Mouse (Mus musculus) heart, postnatal 36 days (tissue): ENCODE measurements around the gene S100b. TPM values are rescaled to one million over a fixed set of nuclear protein-coding genes. Genes with fewer than 3 reads are reported as not detected.

Experiments
- DNase-seq, 2 experiments: peaks; one replicate each; pipeline ENCODE4 v3.0.0; 2021 to 2022
- intact Hi-C: fragments of 180-260 bp; cut with DNase I; formaldehyde crosslinking; loops from one replicate; pipeline ENCODE4 v1.15.1; 2025
- microRNA-seq, 2 experiments: library from miRNA; unstranded; fragments of <30 nt; microRNA quantifications; one replicate each; pipeline ENCODE4 v1.2.0; 2021; ENCODE audit warnings: borderline number of aligned reads in 2 of 2
- total RNA-seq, 2 experiments: library from RNA; stranded (reverse); gene quantifications; 2 replicates each; pipeline ENCODE4 v1.2.3; 2021

S100b gene
- total RNA-seq, 2 experiments from 2014 or later = 1.4 to 1.6 TPM

- intact Hi-C loops = no loop called here
- DNase-seq = no peak
Observed at GRCm38 (mm10) chr10:76259566-76260232, 6.0 kb downstream of the S100b start.

- intact Hi-C loops = no loop called here
- no peak for DNase-seq
Observed at GRCm38 (mm10) chr10:76260358-76261059, 6.9 kb downstream of the S100b start.

DNA sequence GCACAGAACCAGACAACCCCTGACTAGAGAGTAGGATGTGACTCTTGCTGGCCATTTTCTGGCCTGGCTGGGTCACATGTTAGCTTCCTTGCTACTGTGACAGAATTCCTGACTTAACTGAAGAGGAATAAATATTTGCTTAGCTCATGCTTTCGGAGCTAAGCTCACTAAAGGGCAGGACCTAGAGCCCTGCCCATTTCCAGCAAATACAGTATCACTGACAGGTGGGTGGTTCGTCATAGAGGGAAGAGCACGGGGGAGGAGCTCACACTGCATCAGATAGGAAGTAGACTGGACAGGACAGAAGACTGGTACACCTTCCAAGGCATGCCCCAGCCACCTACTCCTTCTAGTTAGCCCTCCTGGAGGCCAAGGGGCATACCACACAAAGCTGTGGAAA, 7.8 kb downstream of the S100b start:
- DNase-seq = no peak
- intact Hi-C loops = no loop called here

GRCm38 (mm10) chr10:76262431-76262830, 8.8 kb downstream of the S100b start:
- DNase-seq = no peak
- intact Hi-C loops = no loop called here

- intact Hi-C loops = no loop called here
- DNase-seq = peak in 1 of 2 experiments; percentile 29
Observed at GRCm38 (mm10) chr10:76271238-76271637, 17.6 kb downstream of the S100b start.

- no peak for DNase-seq
- intact Hi-C loops = no loop called here
Observed at GRCm38 (mm10) chr10:76275256-76275655, 21.6 kb downstream of the S100b start.

GRCm38 (mm10) chr10:76278541-76279097, 25.0 kb downstream of the S100b start:
- intact Hi-C loops = no loop called here
- DNase-seq = no peak

DNA sequence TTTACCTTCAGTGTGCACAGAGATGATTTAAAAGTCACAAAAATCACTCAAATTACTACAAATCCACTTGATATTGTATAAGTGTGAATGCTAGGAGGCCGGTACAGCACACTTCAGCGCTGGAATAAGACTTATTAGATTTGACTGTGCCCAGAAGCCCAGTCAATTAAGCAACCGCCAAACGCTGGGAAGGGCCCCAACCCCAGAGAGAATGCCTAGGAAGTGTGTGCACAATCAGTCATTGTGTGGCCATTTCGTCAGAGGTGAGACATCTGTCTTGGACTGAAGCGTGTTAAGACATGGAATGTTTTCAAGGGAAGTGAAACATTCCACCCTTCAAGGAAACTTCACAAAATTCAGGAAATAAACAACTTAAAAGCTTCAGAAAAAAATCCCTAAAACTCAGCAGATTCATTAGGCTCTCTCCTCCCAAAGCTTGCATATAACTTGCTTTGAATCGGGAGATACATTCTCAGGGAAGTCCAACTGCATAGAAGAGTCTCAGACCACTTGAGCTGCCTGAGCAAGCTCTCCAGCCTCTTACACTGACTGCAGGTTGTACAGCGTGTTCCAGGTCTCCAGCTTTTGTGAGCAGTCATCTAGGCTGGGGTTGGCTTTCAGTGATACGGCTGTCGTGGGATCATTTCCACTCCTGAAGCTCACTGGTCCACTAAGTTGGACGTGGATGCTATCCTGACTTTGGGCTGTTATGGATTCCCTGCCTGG, 34.8 kb downstream of the S100b start:
- no peak for DNase-seq
- intact Hi-C loops = no loop called here

DNA sequence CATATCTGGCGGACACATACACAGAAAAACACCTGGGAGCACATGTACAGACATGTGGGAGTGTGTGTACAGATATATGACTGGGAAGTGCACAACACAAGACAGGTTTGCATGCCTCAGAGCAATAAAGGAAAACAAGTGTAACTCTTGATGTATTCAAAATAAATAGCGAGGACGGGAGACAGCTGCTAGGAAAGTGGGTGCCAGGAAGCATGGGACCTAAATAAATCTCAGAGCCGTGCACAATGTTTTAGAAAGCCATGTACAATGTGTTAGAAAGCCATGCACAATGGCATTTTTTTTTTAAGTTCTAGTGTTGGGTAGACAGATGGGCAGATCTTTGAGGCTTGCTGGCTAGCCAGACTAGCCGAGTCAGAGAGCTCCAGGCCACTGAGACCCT, 35.4 kb downstream of the S100b start:
- intact Hi-C loops = no loop called here
- DNase-seq = no peak

DNA sequence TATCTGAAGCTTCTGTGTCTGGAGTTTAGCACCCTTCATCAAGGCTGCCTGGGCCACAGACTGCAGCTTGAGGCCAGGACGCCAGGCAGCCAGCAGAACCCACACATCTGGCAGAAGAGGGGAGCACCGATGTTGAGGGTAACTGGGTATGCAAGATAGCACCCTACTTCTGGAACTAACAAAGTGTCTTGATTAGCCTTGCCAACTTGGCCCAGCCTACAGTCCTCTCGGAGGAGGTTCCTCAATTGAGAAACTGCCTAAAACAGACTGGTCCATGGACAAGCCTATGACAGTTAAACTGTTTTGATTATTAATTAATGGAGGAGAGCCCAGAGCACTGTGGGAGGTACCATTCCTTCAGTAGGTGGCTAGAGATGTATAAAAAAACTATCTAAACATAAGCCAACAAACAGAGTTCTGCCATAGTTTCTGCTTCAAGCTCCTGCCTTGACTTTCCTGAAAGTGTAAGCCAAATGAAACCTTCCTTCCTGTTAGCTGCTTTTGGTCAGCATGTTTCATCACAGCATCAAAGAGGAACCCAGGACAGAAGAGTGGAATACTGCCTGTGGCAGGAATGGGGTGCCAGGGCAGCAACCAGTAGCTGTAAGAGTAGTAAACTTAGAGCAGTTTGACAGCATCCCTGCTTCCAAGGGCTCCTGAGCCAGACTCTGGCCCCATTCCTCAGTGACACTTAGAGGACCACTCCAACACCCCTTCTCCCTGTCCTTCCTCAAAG, 36.5 kb downstream of the S100b start:
- DNase-seq = no peak
- intact Hi-C loops = no loop called here

DNA sequence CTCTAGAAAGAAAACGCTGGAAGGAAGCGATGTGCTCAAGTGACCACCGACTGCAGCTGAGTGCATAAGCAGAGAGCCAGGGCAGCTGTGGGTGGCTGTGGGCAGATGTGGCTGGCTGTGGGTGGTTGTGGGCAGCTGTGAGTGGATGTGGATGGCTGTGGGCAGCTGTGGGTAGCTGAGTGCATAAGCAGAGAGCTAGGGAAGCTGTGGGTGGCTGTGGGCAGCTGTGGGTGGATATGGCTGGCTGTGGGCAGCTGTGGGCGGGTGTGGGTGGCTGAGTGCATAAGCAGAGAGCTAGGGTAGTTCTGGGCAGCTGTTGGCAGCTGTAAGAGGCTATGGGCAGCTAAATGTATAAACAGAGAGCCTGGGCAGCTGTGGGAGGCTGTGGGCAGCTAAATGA, 39.6 kb downstream of the S100b start:
- DNase-seq = no peak
- intact Hi-C loops = no loop called here

GRCm38 (mm10) chr10:76300133-76300532, 46.5 kb downstream of the S100b start:
- intact Hi-C loops = no loop called here
- no peak for DNase-seq

GRCm38 (mm10) chr10:76306738-76307137, 53.1 kb downstream of the S100b start:
- DNase-seq = no peak
- intact Hi-C loops = no loop called here

Small RNA genes lying within 50 kb of the gene (microRNA-seq; reads per million reads assigned to microRNA genes)
- gene Mir678 = 0 reads per million in 2 experiments

Other genes with a start within 250 kb of the S100b start
- 1 to 10 TPM; 6.9 to 8.0 TPM for gene Zfp280b, start 221.2 kb upstream of the S100b start, total RNA-seq
- gene Slc5a4b, start 142.9 kb upstream of the S100b start, total RNA-seq = not detected
- not detected for gene Slc5a4a, start 106.4 kb upstream of the S100b start, total RNA-seq
- gene Prmt2, start 16.0 kb upstream of the S100b start, total RNA-seq = 10 to 100 TPM; 10.9 to 12.3 TPM
- 10 to 100 TPM in 1 of 2 experiments, 1 to 10 TPM in 1; 9.7 to 10.0 TPM for gene Dip2a, start 91.4 kb downstream of the S100b start, total RNA-seq
- gene AC141477.1, start 186.6 kb downstream of the S100b start, total RNA-seq = not detected
- 10 to 100 TPM; 44.8 to 57.6 TPM for gene Pcnt, start 188.9 kb downstream of the S100b start, total RNA-seq
- gene 2610028H24Rik, start 195.2 kb downstream of the S100b start, total RNA-seq = under 1 TPM; 0.16 to 0.25 TPM
- gene Mcm3ap, start 215.1 kb downstream of the S100b start, total RNA-seq = 10 to 100 TPM; 22.9 to 23.6 TPM
- 1 to 10 TPM; 2.9 to 4.0 TPM for gene Ybey, start 215.3 kb downstream of the S100b start, total RNA-seq